Mouse (Mus musculus) 3134 (cell line): Measurements from ENCODE around the gene Cmtm7.

ENCODE experiments used
- DNase-seq: peaks from one replicate; pipeline ENCODE4 v3.0.0-alpha.2; 2011; ENCODE audit warnings: low spot score; ENCODE audit not compliant: insufficient read length; ENCODE audit errors: extremely low read depth

The Cmtm7 gene

DNA sequence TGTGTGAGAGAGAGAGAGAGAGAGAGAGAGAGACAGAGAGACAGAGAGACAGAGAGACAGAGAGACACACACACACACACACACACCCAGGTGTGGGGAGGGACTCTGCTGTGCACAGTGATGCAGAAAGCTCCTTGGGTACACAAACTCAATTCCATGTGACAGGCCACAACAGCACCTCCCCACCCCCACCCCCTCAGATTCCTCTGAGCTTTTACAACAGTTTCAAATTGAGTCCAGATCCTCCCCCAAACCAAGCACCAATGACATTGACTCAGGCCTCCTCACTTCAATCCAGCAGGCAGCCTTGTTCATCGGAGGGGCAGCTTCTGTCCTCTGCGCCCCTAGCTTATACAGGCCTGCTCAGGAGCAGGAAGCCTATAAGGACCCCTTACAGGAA, 14.1 kb downstream of the Cmtm7 start:
- DNase-seq, result no peak

- no peak for DNase-seq
Observed at GRCm38 (mm10) chr9:114767030-114767429, 14.6 kb downstream of the Cmtm7 start.

- DNase-seq, result no peak
Observed at GRCm38 (mm10) chr9:114763341-114763740, 18.3 kb downstream of the Cmtm7 start.

GRCm38 (mm10) chr9:114761848-114762247, 19.8 kb downstream of the Cmtm7 start:
- DNase-seq, result no peak

GRCm38 (mm10) chr9:114760353-114760752, 21.3 kb downstream of the Cmtm7 start:
- no peak for DNase-seq

GRCm38 (mm10) chr9:114759886-114760285, 21.8 kb downstream of the Cmtm7 start:
- no peak for DNase-seq

DNA sequence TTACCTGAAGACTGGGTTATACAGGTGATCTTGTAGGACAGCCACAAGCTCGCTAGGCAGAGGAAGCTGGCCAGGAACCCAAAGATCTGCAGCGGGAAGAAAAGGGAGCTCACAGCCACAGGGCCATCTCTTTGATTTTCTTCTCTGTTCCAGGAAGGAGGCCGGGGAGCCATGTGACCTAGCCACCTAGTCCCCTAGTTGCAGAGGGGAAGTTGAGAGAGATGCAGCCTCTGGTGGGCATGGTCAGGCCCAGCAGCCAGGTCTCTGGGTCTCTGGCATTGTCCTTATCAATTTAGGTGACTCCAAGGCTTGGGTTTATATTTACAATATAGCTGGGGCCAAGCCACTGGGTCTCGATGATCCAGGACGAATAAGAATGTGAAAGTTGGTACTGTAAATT, 22.9 kb downstream of the Cmtm7 start:
- no peak for DNase-seq

GRCm38 (mm10) chr9:114758272-114758671, 23.4 kb downstream of the Cmtm7 start:
- DNase-seq, result no peak

- peak; percentile 97 for DNase-seq
Observed at GRCm38 (mm10) chr9:114752863-114753484, 28.7 kb downstream of the Cmtm7 start.

DNA sequence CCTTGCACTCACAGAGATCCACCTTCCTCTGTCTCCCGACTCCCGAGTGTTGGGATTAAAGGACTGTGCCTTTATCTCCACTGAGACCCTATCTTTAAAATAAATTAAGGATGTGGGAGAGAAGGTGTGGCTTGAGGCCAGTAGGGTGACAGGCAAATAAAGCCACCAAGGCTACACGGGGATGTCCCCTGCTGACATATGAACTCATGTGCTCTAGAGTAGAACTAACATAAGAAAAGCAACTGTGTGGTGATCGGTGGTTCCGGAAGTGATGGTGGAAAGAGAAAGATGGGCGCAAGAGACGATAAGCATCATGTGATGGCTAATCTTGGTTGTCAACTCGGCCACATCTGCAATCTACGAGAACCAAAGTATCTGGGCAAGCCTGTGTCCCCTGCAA, 29.3 kb downstream of the Cmtm7 start:
- DNase-seq, result no peak

GRCm38 (mm10) chr9:114751582-114751981, 30.1 kb downstream of the Cmtm7 start:
- DNase-seq, result no peak

GRCm38 (mm10) chr9:114747466-114747865, 34.2 kb downstream of the Cmtm7 start:
- no peak for DNase-seq

DNA sequence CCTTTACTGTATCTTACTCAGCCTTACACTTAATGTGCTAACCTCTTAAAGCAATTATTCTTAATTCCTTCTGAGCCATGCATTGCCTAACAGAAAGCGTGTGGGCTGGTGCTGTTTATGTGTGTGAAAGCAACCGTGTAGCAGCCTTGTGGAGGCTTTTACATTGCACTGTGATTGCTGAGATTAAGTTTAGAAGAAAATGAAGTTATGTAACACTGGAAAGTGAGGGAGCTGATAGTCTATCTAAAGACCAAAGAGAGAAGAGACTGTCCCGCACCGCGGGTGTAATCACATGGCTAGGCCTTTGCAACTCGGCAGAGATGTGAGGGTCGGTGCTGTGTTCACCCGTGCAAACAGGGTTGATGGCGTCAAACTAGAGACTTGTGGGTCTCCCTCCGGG, 34.6 kb downstream of the Cmtm7 start:
- DNase-seq, result no peak

GRCm38 (mm10) chr9:114745654-114746053, 36.0 kb downstream of the Cmtm7 start:
- no peak for DNase-seq

DNA sequence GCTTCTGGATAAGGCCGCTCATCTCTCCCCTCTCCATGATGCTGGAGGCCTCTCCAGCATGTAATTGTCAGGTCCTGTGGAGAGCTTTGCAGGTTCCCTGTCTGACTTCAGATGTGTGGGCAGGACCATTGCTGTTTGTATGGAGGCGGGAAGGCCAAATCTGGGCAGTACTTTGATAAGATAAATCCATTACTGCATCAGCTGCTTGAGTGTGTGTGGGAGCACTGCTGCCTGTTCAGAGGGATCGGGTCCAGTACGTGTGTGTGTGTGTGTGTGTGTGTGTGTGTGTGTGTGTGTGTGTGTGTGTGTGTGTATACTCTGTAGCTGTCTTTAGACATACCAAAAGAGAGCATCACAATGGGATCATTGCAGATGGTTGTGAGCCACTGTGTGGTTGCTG, 36.5 kb downstream of the Cmtm7 start:
- DNase-seq, result no peak

DNA sequence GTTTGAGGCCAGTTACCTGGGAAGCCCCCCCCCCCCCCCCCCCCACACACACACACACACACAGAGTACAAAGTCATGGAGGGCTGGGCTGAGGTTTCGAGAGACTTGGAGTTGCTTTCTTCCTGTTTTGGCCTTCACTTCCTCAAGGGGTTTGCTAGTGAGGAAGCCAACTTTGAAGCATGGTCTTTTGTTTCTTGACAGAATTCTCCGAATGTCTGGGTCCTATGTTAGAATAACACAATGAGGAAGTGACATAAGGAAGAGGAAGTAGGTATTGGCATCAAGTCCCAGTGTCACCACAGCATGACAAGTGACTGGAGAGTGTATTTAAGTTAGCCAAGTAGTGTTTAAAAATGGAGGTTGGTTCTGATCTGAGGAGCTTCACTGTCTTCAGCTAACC, 38.9 kb downstream of the Cmtm7 start:
- DNase-seq, result no peak

- DNase-seq, result no peak
Observed at GRCm38 (mm10) chr9:114740336-114740735, 41.3 kb downstream of the Cmtm7 start.

DNA sequence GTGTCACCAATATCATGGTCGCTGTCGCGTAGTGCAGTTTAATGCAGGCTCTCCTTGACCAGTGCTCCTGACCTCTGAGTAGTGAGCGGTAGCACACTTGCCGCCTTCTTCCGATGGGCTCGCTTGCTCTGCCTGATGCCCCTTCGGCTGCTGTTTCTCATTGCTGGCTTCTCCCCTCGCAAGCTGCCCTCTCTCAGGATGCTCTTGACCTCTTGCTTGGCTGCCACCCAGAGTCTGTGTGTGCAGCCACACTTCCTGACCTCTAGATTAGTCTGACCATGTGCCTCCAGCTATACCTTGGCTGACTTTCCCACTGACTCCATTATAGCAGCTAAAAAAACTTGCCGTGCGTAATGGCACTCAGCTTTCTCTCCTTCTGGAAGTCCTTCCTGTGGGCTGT, 45.2 kb downstream of the Cmtm7 start:
- DNase-seq, result no peak

GRCm38 (mm10) chr9:114733238-114733637, 48.4 kb downstream of the Cmtm7 start:
- DNase-seq, result no peak

DNA sequence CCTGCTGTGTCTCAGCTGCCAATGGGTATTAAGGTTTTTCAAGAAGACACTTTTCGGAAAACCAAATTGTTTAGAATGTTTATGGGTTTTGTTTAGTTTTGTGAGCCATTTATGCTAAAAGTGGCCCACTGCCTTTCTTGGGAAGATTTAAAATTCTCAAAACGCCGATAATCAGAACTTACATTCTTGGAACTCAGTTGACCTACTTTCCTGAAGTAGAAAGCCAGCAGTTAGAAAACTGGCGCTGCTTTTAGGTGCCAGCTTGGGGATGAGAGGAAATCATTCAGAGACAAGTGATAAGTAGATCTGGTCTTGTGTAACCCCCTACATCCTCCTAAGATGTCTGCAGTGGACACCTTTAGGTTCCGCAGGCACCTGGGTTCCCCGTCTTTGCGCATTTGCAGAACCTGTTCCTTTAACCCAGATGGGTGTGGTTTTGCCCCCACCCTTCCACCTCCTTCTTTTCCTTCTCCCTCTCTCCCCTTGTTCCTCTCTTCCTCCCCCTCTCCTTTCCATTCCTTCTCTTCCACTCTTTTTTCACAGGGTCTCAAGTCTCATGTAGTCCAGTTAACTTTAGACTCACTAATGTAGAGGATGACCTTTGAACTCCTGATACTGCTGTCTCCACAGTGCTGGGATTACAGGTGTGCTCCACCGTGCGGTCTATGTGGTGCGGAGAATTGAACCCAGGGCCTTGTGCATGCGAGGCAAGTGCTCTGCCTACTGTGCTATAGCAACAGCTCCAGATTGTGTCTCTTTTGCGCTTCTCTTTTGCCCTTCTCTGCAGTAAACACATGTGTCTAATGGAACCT, 49.6 kb downstream of the Cmtm7 start:
- no peak for DNase-seq

DNA sequence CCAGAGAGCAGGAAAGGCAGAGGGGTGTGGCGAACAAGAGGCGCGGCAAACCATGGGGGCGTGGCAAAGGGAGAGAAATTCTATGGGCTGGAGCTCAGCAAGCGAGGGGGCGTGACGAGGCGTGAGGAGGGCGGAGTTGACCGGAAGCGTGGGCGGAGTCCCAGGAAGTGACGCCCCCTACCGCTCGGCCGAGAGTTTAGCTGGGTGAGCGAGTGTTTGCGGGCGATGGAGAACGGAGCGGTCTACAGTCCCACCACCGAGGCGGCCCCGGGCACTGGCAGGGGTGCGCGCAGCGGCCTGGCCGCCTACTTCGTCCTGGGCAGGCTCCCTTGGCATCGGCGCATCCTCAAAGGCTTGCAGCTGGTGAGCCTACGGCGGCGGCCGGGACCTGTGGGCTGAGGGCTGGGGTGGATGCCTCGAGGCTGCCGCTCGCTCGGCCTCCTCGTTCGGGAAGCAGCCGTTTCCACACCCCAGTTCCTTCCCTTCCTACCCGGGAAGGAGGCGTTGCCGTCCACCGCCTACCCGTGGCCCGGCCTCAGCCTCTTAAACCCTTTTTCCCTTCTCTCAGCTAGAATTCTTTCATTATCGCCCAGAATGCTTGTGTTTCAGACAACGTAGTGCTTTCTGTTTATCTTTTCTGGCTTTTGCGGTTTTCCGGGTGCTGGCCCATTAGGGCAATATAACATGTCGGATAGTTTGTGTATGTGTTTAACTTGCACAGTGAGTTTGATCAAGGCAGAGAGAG, 50.5 kb downstream of the Cmtm7 start, which contains the start of gene Cmtm6:
Gene Cmtm6, plus strand, starts transcription at position 106 of the 745 bp plus-strand sequence.
- DNase-seq, result peak; percentile 96
